Mouse (Mus musculus) testis, adult 2 months (tissue): ENCODE results near the gene Olfr605.
"Not testable (repeated sequence)": the region's sequence is repeated elsewhere in the genome, so short reads cannot be mapped to it uniquely, and the experiment has no call there.

Source experiments
- CTCF ChIP-seq: fragments of 200-500 bp; IDR thresholded peaks from 2 replicates; pipeline ENCODE4 v1.5.1; 2012; ENCODE audit warnings: low read depth, mild to moderate bottlenecking, inconsistent platforms, low read length, moderate library complexity; ENCODE audit not compliant: control insufficient read depth, insufficient read depth, insufficient replicate concordance
- POLR2A ChIP-seq: fragments of 200-500 bp; IDR thresholded peaks from 2 replicates; pipeline ENCODE4 v1.6.1; 2012; ENCODE audit warnings: low read depth, mild to moderate bottlenecking, inconsistent platforms, low read length, moderate library complexity; ENCODE audit not compliant: control insufficient read depth

DNA sequence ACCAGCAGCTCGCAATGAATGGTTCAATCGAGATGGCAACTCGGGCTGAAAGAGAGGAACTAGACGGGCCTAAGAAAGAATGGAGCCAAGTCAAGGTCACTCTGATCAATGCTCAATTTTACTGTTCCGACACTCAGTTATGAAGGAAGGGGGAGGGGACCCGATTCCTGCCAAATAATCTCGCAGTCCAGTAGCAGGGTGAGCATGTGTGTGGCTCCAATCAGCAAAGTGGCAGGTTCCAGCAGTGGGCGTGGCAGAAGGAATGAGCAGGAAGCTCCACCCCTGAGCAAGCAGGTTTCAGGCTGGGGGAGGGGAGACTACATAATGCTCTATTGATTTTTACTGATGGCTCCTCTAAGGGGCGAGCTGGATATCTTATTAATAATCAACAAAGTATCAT is 31.9 kb upstream of the Olfr605 start:
- TF ChIP-seq CTCF, POLR2A: not testable (repeated sequence)
